Mouse (Mus musculus) embryonic facial prominence, embryonic 11.5 days (tissue): ENCODE results near the gene Shank1. TPM values are rescaled to one million over a fixed set of nuclear protein-coding genes. Genes with fewer than 3 reads are reported as not detected.

Source experiments
- ATAC-seq: fragments of 200-750 bp; cut with Nextera tagmentation; replicated peaks from 2 replicates; pipeline ENCODE4 v1.8.0; 2017; ENCODE audit warnings: low read depth; ENCODE audit not compliant: insufficient number of reproducible peaks, low FRiP score, low TSS enrichment
- DNase-seq: peaks from one replicate; pipeline ENCODE4 v3.0.0-alpha.2; 2015; ENCODE audit warnings: low spot score
- H3K27ac ChIP-seq: fragments of 300-500 bp; sonication (generic); replicated peaks from 2 replicates; pipeline ENCODE4 v1.5.1; 2014; ENCODE audit warnings: mild to moderate bottlenecking, low read depth, low read length, control low read depth
- H3K27me3 ChIP-seq: fragments of 300-500 bp; sonication (generic); 2 replicates; pipeline ENCODE4 v1.6.1; 2014; ENCODE audit warnings: mild to moderate bottlenecking, low read length, moderate library complexity, mixed read lengths; ENCODE audit not compliant: control insufficient read depth, insufficient read depth
- H3K36me3 ChIP-seq: fragments of 300-500 bp; sonication (generic); replicated peaks from 2 replicates; pipeline ENCODE4 v1.6.1; 2014; ENCODE audit warnings: low read depth, mild to moderate bottlenecking, low read length, moderate library complexity, mixed read lengths; ENCODE audit not compliant: control insufficient read depth, insufficient read depth
- H3K4me1 ChIP-seq: fragments of 300-500 bp; sonication (generic); 2 replicates; pipeline ENCODE4 v1.6.1; 2014; ENCODE audit warnings: low read length, mixed read lengths; ENCODE audit not compliant: control insufficient read depth, insufficient read depth
- H3K4me2 ChIP-seq: fragments of 300-500 bp; sonication (generic); 2 replicates; pipeline ENCODE4 v1.6.1; 2014; ENCODE audit warnings: low read depth, mild to moderate bottlenecking, control low read depth, low read length, moderate library complexity
- H3K4me3 ChIP-seq: fragments of 300-500 bp; sonication (generic); 2 replicates; pipeline ENCODE4 v1.5.1; 2014; ENCODE audit warnings: low read depth, low read length, control low read depth
- H3K9ac ChIP-seq: fragments of 300-500 bp; sonication (generic); replicated peaks from 2 replicates; pipeline ENCODE4 v1.6.1; 2014; ENCODE audit warnings: mild to moderate bottlenecking, control low read depth, low read length
- H3K9me3 ChIP-seq: fragments of 300-500 bp; sonication (generic); replicated peaks from 2 replicates; pipeline ENCODE4 v1.6.1; 2016; ENCODE audit warnings: mild to moderate bottlenecking, low read length, inconsistent platforms, mixed read lengths; ENCODE audit not compliant: control insufficient read depth
- WGBS: fragments of 180-500 bp; shearing (Covaris S2); extraction: QIAGEN DNeasy Blood & Tissue Kit; methylation state at CpG from one replicate; pipeline ENCODE4 v1.1.7; 2014; 5-methylcytosine and 5-hydroxymethylcytosine counted together
- polyA plus RNA-seq: library from polyadenylated mRNA; unstranded; fragments of >200 nt; fragmentation: Nextera tagmentation; extraction: Ambion mirVana; gene quantifications from 2 replicates; pipeline ENCODE4 v1.2.1, GENCODE M21; 2014

Gene Shank1
- polyA plus RNA-seq: 0.98 and 1.00 TPM in 2 replicates

DNA sequence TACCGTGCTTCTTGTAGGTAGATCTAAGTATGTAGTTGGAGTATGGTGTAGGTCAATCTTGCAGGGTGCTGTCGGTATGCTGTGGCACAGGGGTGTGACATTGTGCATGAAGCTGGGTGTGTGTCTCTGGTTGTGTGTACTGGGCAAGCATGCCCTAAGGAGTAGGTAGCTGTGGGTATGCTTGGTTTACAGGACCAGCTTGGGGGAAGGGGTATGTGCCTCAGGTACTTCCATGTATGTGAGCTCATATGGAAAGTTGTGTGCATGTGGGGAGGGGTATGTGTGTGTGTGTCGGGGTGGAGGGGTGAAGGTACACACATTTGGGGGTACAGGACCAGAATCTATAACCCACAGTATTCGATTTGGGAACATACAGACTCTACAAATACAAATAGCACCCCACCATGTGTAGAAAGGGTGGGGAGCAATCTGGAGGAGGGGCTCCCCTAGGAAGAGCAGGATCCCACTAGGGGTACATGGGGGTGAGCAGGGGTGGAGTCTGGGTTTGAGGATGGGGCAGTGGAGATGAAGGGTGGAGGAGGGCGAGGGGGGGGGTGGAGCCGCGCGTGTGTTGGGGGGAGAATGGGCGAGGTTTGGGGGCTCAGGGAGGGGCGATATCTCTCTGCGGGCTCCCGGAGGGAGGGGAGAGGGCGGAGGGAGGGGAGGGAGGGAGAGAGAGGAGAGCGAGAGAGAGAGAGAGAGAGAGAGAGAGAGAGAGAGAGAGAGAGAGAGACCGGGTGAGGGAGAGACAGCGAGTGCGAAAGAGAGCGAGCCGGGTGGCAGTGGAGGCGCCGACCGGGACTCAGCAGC is at the start of gene Shank1:
Shank1 (plus strand) TSS at position 779 of the 810 bp plus-strand sequence.
- Histone ChIP-seq H3K36me3 (no peaks in the 10 kb centered on the region), H3K4me2 (peak within 1 kb of the TSS; percentile 94), H3K9me3 (no peaks in the 10 kb centered on the region), H3K27ac (no peak within 1 kb of the TSS), H3K4me3 (peak within 1 kb of the TSS; percentile 47), H3K9ac (peak within 1 kb of the TSS; percentile 55), H3K27me3 (peaks cover 22% of the 10 kb centered on the region), H3K4me1 (0 out of 2 replicates have a peak, but pooled peaks cover 3% of the 10 kb centered on the region)
- DNase-seq (peak; percentile 17), ATAC-seq (no peak)
- WGBS: 16% methylated on average over 16 of the region's 22 CpGs

DNA sequence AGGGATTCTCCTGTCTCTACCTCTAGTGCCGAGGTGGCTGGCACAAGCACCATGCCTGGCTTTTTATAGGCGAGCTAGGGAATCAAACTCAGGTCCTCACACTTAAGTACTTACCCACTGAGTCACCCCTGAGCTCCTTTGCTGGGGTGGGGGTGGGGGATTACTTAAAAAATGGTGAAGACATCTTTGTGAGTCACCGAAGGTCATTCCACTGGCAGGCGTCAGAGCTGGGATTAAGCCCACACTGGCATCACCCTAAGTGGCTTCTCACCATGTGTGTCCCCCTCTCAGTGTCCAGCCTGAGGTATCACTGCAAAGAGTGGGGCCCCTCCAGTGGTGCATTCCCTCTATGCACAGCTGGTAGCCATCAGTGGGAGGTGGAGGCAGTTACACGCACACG is 49.6 kb upstream of the Shank1 start:
- Histone ChIP-seq H3K36me3 (no peaks in the 10 kb centered on the region), H3K4me1 (no peaks in the 10 kb centered on the region), H3K4me2 (no peak overlapping the region), H3K4me3 (no peak overlapping the region), H3K27ac (no peak overlapping the region), H3K9me3 (no peaks in the 10 kb centered on the region), H3K9ac (no peak overlapping the region), H3K27me3 (peaks cover 8% of the 10 kb centered on the region; the same call in 1 of the 2 replicates)
- 71% methylated on average over 6 of the region's 6 CpGs for WGBS
- DNase-seq (no peak), ATAC-seq (no peak)

DNA sequence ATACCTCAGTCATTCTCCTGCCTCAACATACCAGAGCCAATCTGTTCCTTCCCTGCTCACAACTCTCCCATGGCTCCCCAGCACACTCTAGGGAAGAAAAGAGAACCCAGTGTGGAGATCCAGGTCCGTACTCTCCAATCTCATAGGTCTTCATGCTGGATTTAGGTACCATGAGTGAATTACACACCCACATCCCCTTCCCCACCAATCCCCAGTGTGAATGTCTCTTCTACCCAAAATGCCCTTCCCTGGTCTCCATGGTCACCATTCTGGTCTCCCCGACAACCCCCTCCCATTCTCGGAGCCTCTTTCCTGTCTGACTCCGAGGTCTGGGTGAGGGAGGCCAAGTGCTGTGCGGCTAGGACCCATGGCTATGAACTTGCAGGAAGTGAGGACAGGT is 48.9 kb upstream of the Shank1 start, which contains the start of gene Gm15517:
Gm15517 (plus strand) TSS at position 301 of the 400 bp plus-strand sequence.
- 46% methylated on average over 5 of the region's 5 CpGs for WGBS
- H3K27me3 ChIP-seq: peaks cover 8% of the 10 kb centered on the region; the same call in 1 of the 2 replicates

DNA sequence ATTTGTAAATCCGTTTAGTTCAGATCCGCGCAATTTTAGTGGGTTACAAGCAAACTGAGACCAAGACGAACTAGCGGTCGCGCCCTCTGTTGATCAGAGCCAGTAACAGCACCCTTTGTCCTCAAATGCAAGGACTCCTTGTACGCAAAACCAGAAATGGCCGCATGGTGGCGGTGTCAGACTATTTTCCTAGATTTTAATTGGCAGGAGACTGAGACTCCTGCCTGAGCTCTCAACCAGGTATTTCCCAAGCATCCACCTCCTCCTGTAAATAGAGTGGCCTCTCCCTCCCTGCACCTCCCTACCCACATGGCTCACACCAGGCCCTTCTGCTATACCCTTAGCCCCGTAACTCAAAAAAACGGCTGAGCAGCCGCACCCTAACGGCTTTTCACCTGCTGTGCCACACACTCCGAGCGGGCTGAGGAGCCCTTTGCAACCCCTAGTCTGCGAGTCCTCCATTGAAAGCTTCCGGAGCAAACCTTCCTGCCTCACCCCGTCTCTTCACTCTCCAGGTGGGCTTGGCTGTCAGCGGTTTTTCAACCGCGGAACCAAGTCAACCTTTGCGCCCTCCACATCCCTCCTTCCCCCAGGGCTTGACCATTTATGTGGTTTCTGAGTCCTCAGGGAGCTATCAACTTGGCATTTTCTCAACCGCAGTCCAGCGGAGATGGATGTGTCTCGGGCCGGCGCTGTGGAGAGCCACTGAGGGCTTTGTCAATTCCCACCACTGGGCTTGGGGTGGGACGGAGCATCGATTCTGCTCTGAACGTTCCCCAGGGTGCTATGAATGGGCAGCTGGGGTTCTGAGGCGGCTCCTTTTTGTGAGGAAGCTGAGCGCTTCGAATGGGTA is 47.0 kb upstream of the Shank1 start:
- DNase-seq (peak; percentile 98), ATAC-seq (peak; percentile 59)
- no peak overlapping the region; the same call in 1 of the 2 replicates for H3K4me3 ChIP-seq
- H3K27me3 ChIP-seq: peaks cover 8% of the 10 kb centered on the region; the same call in 1 of the 2 replicates
- H3K4me1 ChIP-seq: no peaks in the 10 kb centered on the region
- H3K36me3 ChIP-seq: no peaks in the 10 kb centered on the region
- H3K9me3 ChIP-seq: no peaks in the 10 kb centered on the region
- H3K27ac ChIP-seq: no peak overlapping the region
- no peak overlapping the region for H3K9ac ChIP-seq
- WGBS: 2% methylated on average over 34 of the region's 34 CpGs
- H3K4me2 ChIP-seq: peak overlapping the region; percentile 39; the same call in 1 of the 2 replicates

More for the DNA sequence above, 48.9 kb upstream of the Shank1 start, which contains the start of gene Gm15517:
- ATAC-seq: 0 out of 2 replicates have a peak, but pooled peaks have one; percentile 11
- no peaks in the 10 kb centered on the region for H3K9me3 ChIP-seq
- no peak for DNase-seq
- no peak within 1 kb of the TSS for H3K4me2 ChIP-seq
- no peaks in the 10 kb centered on the region for H3K36me3 ChIP-seq
- H3K27ac ChIP-seq: no peak within 1 kb of the TSS
- no peak within 1 kb of the TSS; the same call in 1 of the 2 replicates for H3K9ac ChIP-seq
- H3K4me3 ChIP-seq: no peak within 1 kb of the TSS
- no peaks in the 10 kb centered on the region for H3K4me1 ChIP-seq

DNA sequence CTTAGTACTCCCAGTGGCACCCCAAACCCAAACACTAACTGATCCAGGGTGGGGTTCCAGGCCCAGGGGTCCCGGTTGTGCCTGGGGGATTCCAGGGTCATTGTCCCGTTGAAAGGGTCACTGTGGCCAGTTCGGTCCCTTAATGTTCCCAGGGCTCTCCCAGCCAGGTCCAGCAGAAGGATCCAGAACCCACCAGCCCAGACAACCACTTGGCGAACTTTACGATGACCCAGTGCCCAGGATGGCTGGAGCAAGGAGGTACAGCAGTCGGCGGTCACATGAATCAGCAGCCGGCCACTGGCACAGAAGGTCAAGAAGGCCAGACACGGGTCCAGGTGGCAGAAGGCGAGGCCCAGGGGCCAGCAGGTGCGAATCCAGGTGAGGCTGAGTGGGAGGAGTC is 41.9 kb upstream of the Shank1 start:
- WGBS: 85% methylated on average over 11 of the region's 11 CpGs
- no peak overlapping the region for H3K4me2 ChIP-seq
- no peaks in the 10 kb centered on the region for H3K4me1 ChIP-seq
- H3K9me3 ChIP-seq: no peaks in the 10 kb centered on the region
- H3K36me3 ChIP-seq: no peaks in the 10 kb centered on the region
- no peak overlapping the region for H3K27ac ChIP-seq
- DNase-seq (no peak), ATAC-seq (no peak)
- peaks cover 6% of the 10 kb centered on the region; the same call in 1 of the 2 replicates for H3K27me3 ChIP-seq
- H3K4me3 ChIP-seq: no peak overlapping the region
- H3K9ac ChIP-seq: no peak overlapping the region

DNA sequence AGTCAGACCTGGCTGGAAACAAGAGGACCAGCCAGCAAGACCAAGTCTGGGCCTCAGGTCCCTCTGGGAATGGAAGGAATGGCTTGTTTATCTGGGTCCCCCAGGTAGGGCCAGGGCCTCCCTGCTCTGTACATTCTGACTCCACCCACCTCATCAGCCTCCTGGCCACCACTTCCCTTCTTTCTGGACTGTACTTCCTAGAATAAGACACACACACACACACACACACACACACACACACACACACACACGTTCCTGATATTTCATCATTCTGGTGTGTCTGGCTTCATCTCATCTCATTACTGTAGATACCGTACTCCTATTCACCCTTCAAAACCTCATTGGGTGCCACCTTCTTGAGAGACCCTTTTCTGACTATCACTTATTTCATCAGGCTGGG is 40.7 kb upstream of the Shank1 start:
- H3K4me2 ChIP-seq: no peak overlapping the region
- no peak overlapping the region for H3K4me3 ChIP-seq

DNA sequence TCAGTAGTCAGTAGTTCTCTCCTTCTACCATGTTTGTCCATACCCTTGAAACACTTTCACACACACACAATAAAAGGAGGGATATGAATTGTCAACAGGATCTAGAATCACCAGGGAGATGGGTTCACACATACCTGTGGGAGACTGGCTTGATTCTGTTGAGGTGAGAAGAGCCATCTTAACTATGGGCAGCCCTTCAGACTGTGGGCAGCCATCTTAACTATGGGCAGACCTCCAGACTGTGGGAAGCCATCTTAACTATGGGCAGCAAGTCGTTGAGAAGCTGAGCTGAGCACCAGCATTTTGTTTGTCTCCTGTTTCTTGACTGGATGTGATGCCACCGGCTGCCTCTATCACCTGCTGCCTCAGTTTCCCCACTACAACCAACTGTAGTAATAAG is 38.7 kb upstream of the Shank1 start:
- Histone ChIP-seq H3K4me1 (no peaks in the 10 kb centered on the region), H3K4me2 (no peak overlapping the region), H3K4me3 (no peak overlapping the region), H3K9ac (no peak overlapping the region), H3K27me3 (no peaks in the 10 kb centered on the region), H3K9me3 (no peaks in the 10 kb centered on the region), H3K27ac (no peak overlapping the region), H3K36me3 (no peaks in the 10 kb centered on the region)
- 58% methylated on average over 2 of the region's 2 CpGs for WGBS
- ATAC-seq: no peak
- DNase-seq: no peak

More for the DNA sequence above, 40.7 kb upstream of the Shank1 start:
- ATAC-seq: no peak
- H3K36me3 ChIP-seq: no peaks in the 10 kb centered on the region
- no peaks in the 10 kb centered on the region for H3K4me1 ChIP-seq
- H3K27ac ChIP-seq: no peak overlapping the region
- H3K9ac ChIP-seq: no peak overlapping the region
- 0 out of 2 replicates have a peak, but pooled peaks cover 3% of the 10 kb centered on the region for H3K27me3 ChIP-seq
- DNase-seq: no peak
- WGBS: 83% methylated on average over 2 of the region's 2 CpGs
- H3K9me3 ChIP-seq: no peaks in the 10 kb centered on the region
